Mouse (Mus musculus) testis, postnatal 10 days (tissue): ENCODE measurements at regions not wholly inside any gene's neighbourhood (a gene's known extent, or its start where the extent isn't known, plus 50 kb on each side); places are given as distances from the start of the nearest gene placed in this dataset.

Experiments
- DNase-seq: peaks from one replicate; pipeline ENCODE4 v3.0.0; 2021; ENCODE audit warnings: low spot score

DNA sequence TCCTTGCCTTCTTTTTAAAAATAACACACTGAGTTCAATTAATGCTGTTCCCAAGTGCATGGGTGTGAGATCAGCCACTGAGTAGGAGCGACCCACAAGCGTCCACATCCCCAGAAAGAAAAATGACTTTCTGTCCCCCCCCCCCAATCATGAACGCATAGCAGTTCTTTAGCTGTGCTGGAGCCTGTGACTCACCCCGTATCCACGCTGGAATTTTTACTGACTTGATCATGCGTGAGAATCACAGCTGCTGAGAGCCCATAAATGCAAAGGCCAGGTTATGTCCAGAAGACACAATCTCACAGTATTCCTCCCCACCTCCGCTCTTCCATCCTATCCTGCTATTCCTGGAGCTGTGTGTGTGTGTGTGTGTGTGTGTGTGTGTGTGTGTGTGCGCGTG, 53.3 kb downstream of the Fos start:
- DNase-seq, result no peak

DNA sequence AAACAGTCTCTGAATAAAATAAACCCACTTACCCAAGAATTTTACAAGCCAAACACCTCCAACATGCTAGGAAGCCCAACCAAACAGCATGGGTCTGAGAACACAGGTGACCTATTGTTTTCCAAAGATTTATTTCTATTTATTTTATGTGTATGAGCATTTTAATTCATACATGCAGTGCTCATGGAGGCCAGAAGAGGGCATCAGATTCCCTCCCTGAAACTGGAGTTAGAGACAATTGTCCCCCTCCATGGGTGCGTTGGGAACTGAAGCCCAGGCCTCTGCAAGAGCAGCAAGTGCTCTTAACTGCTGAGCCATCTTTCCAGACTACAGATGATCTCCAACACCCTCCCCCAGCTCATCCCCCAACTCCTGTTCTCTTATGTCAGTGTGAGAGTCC, 57.9 kb downstream of the Fos start:
- DNase-seq, result no peak

DNA sequence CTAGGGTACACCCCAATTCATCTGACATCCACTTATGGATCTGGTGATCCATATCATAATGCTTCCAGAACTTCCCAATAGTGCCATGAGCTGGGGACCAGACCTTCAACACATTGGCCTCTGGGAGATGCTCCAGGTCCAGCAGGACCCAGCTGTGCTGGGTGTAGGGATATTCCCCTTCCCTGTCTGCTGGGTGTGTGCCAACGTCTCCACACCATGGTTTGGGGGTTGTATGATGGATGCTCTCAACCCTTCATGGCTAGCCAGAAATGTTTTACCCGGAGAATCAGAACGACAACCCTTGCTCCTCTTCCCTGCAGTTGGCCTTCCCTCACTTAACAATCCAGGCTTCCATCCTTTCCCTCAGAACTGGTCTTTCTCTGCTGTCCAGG, 58.5 kb downstream of the Fos start:
- DNase-seq, result peak; percentile 62

DNA sequence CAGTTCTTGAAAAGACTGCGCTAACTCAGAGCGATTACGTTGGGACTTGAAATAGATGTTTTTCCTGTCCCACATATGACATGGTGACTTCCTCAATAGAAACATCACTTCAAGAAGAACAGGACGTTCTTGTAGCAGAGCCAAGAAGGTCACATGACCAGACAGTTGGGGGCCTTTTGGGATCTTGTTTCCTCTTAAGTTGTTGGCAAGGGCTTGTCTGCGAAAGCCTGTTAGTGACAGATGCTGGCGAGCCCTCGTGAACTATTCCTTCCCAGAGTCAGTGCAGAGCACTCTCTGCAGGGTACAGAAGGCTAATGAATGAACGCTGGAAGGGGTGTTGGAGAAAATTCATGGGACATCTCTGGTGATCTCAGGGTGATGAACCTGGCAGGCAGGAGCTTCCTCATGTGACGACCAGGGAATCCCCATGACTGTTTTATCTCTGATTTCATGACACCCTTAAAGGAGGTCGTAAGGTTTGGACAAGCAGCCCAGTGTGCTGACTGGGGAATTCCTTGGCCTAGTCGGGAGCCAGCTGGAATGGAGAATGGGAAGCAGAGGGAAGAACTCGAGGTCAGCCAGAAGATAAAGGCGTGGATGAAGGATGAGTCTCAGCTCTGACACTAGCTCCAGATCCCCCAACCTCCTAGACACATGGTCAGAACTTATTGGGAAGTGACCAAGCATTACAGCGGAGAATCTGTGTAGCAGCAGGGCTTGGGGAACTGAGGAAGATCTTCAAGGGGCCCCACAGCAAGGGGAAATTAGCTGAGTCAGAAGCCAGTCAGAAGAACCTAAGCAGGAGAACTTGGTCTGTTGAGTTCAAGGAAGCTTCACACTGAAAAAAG, 59.1 kb downstream of the Fos start:
- peak; percentile 68 for DNase-seq

DNA sequence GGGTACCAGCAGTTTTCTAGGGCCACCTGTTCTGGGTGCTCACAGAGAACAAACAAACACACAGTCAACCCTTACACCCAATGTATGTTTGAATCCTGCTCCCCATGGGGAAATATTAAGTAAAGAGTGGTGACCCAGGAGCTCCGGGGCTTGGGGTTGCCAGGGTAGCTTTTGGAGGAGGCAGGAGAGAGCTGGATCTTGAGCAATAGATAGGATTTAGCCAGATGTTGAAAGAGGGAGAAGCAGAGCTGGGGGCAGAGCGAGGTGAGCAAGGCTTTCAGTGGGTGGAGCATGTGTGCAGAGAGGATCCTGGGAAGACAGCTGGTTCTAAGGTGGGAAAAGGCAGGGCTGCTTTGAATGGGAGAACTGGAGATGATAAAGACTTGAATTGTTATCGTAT, 59.9 kb downstream of the Fos start:
- no peak for DNase-seq

DNA sequence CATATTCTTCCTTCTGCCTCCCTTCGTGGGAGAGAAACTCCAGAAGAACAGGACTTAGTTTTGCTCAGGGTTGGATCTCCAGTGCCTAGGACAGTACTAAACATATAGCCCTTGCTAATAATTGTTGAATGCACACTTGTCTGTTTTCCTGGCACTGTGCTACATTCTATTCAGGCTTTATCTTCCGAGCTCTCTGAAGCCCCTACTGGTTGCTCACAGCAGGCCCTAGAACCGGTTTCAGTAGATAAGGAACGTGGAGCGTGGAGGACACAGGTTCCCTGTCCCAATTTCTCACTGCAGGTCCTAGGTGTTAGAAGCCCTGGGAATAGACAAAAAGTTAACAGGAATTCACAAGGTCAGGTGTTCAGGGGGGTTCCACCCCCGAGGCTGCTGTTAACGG, 59.4 kb upstream of the Jdp2 start:
- DNase-seq, result no peak

DNA sequence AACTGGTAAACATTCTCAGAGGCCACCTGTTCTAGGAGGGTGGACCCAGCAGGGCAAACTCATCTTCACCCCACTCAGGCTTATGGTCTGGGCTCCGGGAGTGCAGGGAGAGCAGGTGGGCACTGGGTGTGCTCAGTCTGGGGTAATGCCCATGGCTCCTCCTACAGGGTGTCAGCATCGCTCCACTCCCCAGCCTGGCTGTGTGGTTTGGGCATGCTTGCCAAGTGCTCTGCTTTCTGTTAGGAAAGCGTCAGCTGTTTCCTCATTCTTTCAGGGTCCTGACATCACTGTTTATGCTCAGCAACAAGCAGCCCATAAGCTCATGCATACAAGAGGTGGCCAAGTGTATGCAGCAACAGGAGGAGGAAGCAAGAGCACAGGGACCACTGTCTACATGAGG, 57.7 kb upstream of the Jdp2 start:
- no peak for DNase-seq

DNA sequence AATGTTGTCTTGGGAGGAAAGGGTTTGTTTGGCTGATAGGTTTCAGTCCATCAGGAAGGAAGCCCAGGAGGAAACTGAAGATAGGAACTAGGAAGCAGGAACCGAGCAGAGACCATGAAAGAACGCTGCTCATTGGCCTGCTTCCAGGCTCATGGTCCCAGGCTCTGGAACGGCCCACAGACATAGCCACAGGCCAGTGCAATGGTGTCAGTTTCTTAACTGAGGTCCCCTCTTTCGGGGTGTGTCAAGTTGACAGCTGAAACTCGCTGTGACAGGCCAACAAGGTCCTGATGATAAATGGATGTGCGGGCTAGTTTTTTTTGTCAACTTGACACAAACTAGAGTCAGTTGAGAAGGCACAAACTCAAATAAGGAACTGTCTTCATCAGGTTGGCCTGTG, 55.9 kb upstream of the Jdp2 start:
- DNase-seq, result no peak

DNA sequence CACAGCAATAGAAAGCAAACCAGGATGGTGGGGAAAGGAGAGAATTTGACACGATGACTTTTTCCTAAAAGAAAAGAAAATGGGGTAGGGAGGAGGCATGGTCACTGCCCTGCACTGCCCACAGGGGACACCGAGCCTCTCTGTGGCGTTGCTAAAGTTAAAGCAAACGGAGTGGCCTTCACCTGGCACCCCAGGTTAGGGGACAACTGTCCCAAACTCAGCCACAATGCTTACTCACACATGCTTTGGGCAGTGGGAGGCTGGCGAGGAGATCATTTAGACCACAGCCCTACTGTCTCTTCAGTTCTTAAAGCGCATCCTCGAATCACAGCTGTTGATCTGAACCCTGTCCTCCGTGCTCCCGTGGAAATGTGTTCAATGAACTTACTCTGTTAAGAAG, 55.3 kb upstream of the Jdp2 start:
- DNase-seq, result no peak

DNA sequence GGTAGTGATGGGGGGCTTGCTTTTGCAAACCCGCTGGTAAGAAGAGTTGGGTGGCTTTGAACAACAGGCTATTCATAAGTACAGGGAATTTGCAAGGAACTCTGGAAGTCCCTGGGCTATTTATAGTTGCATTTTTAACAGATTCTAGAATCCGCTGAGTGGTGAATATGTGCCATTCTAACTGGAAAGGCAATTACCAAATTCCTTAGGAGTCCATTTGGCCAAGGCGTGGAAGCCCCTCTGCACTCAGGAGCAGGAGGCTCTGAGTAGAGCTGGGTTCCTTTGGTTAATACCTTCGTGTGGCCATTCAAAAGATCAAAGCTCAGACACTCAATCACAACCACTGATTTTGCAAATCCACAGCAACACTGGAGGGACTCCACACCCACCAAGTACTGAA, 54.0 kb upstream of the Jdp2 start:
- no peak for DNase-seq

DNA sequence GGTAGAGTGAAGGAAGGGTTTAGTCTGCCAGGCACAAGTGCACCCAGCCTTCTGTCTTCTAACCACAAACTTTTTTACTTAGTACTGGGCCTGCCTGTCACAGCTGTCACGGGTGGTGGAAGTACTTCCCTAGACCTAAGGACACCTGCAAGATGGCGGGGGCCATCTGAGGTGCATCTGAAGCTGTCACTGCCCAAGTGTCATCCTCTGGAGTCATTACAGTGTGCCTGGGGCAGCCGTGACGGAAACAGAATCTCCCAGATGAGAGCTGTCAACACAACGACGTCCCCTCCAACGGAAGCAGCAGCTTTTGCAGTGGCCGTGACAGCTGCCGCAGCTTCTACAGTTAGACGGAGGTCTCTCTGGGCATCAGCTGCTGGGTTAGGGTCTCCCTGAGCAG, 53.1 kb upstream of the Jdp2 start:
- DNase-seq, result no peak

DNA sequence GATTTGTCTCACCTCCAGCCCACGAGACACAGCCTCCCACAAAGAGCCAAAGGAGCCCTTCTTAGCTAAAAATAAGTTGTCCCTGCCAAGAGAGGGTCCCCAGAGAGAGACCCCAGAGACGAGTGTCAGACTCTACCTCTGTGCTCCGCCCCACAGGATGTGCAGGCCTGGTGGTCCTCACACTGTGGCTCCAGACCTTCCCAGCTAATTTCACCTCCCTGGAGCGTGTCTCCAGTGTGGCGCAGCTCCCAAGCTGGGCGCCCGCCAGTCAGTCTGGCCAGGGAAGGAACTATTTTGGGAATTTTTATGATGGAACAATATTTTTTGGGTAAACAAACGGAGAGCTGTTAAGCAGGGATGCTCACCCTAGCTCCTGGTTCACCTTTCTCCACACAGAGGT, 50.8 kb upstream of the Jdp2 start:
- peak; percentile 74 for DNase-seq
